Mouse (Mus musculus): ENCODE data around the gene Kcnmb4.

Kcnmb4 gene

DNA sequence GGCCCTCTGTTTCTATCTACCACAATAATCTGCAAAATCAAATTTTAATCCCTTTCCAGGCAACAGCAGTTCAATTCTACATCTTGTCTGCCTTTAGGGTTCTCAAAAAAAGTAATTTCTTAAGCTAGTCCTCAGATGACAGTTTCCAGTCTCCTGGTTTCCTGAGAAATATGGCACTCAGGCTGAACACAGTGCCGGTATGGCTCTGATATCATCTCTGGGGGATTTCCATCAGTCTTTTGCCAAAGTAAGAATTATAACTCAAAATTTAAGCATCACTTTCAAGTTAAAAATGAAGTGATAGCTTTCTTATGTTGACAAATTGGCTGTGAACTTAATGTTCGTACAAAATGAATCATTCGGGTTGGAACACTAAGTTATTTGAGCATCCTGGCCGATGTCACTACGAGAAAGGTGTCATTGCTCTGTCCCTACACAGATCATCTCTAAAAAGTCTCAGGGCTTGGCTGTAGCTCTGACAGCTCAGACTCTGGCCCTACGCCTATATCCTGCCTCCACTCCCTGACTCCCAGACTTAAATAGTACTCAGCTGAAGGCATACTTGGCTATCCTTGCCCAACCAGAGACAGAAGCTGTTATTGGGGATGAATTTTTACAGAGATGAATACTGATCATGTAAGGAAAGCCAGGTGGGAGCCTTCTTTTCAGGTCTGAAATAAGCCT is 70.8 kb downstream of the Kcnmb4 start:
- DNase-seq (ENCODE audit: low spot score in 2 of 2), result no peak

DNA sequence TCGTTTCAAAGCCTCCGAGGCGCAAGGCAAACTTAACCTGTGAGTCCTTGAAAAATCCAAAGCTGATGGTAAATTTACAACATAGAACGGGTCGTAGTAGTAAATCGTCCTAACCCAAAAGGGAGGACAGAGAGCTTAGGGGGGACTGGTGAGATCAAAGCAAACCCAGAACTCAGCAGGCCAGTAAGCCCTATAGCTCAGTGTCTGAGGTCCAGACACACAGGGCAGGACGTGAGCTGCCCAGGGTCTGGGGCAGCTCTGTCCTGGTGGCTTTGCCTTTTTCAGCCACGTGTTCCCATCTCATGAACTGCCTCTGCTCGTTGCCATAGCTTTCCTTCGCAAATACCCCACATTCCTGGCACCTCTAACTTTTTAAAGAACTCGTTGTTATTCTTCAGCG is 75.7 kb downstream of the Kcnmb4 start:
- DNase-seq (ENCODE audit: low spot score in 2 of 2), result no peak

DNA sequence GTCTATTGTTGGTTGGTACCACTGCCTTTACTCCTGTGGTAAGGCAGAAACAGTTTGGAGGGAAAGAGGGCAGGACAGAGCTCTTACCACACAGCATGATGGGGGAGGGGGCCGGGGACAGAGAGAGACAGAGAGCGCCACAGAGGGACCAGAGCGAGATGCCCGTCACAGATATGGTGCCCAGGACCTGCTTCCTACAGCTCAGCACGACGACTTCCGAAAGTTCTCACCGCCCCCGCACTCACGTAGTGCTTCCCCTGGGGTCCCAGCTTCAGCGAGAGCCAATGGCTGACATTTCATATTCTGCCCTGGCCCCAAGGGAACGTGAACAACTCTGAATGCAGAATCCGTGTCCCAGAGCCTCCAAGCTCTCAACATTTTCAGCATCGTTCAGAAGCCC is 76.1 kb downstream of the Kcnmb4 start:
- DNase-seq (ENCODE audit: low spot score in 2 of 2), result no peak

DNA sequence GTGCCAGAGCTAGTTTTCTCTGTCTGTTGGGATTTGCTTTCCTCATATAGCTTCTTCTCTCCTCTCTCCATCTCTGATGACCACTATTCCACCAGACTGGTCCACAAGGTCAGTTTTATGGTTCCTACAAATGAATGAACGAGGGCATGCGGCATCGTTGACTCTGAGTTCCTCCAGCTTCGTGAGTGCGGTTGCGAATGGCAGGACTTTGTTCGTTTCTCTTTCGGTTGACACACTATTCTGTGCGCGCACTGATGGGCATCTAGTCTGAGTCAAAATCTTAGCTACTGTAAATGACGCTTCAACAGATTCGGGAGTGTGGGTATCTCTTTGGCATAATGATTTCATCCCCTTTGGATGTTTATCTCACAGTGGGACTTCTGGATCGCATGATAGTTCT is 76.7 kb downstream of the Kcnmb4 start:
- DNase-seq (ENCODE audit: low spot score in 2 of 2), result no peak

DNA sequence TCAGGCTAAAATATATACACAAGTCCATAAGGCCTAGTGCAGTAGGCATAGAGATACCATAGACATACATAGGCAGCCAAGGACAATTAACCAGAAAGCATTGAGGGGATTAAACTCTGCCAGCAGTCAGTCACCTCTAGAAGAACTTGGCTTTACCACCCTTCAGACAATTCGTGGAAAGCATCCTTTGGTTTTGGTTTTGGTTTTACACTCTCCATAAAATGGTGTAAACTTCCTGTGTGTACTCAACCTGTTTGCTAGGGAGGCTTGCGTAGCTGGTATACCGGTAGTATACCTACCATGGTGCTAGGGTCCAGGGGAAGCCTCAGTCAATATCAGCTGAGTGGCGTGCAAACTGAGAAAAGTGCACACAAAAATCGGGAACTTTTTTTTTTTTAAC is 77.4 kb downstream of the Kcnmb4 start:
- DNase-seq (ENCODE audit: low spot score in 2 of 2), result no peak

DNA sequence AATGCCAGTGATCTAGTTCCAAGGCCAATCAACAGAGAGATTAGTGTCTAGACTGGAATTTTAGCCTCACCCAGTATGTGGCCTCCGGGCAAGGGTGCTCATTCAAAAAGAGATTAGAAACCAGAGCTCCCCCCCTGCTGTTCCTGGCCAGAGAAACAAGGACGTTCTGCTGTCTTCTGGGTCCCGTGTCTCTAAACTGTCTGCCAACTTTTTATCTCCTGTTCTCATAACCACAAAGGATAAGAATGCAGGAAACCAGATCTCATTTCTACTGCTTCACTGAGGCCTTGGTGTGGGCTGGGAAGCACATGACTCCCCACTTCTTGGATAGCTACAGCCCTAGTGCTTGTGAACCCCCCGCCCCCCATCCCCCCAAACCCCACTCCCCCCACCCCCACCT is 79.1 kb downstream of the Kcnmb4 start:
- DNase-seq (ENCODE audit: low spot score in 2 of 2), result no peak

- DNase-seq (ENCODE audit: low spot score in 2 of 2), result no peak
These were observed 79.7 kb downstream of the Kcnmb4 start for GRCm38 (mm10) chr10:116393790-116394475.

DNA sequence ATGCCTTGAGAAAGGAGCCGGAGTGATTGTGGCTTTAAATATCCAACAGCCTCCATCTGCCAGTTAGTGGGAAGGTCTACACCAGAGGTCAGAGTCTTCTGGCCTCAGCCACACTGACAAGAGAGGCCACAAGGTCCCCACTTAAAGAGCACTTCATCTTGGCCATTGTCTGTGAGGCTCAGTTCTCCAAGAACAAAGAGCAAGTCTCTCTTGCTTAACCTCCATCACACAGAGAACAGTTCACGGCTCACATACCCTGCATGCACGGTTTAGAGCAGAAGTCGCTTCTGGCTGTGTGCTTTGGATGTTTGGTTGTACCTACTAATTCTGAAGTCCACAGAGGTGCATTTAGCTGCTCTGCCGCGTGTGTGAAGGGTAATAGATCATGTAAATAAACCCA is 84.8 kb downstream of the Kcnmb4 start:
- no peak for DNase-seq (ENCODE audit: low spot score in 2 of 2)

- DNase-seq (ENCODE audit: low spot score in 2 of 2), result no peak
These were observed 87.2 kb downstream of the Kcnmb4 start for GRCm38 (mm10) chr10:116386391-116386885.

DNA sequence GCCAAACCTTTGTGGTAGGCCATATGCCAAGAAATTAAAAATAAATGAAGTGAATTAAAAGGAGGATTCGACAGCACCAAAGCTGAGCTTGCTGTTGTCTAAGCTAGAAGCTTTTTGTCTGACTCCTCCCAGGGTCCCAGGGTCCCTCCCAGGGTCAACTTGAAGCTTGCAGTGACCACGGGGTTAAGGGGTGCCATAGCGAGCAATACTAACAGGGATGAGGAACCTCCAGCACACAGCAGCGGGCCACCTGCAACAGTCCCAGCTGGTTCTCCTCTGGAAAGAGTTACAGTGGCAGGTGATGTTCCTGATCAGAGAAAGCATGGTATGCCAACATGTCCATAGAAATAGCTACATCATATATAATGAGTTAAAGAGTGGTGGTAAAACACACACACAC is 89.3 kb downstream of the Kcnmb4 start:
- no peak for DNase-seq (ENCODE audit: low spot score in 2 of 2)

GRCm38 (mm10) chr10:116382826-116383685 is 90.6 kb downstream of the Kcnmb4 start:
- no peak for DNase-seq (ENCODE audit: low spot score in 2 of 2)

- DNase-seq (ENCODE audit: low spot score in 2 of 2), result no peak
These were observed 96.8 kb downstream of the Kcnmb4 start for GRCm38 (mm10) chr10:116376853-116377252.

GRCm38 (mm10) chr10:116374111-116374510 is 99.6 kb downstream of the Kcnmb4 start:
- DNase-seq (ENCODE audit: low spot score in 2 of 2), result no peak

GRCm38 (mm10) chr10:116370991-116371725 is 102.5 kb downstream of the Kcnmb4 start:
- DNase-seq (ENCODE audit: low spot score in 2 of 2), result no peak
